Mouse (Mus musculus) spleen, adult 12 weeks (tissue): ENCODE measurements around the gene Ralbp1.

Source experiments
- DNase-seq: peaks from one replicate; pipeline ENCODE4 v3.0.0; 2022; ENCODE audit warnings: low spot score

The Ralbp1 gene

DNA sequence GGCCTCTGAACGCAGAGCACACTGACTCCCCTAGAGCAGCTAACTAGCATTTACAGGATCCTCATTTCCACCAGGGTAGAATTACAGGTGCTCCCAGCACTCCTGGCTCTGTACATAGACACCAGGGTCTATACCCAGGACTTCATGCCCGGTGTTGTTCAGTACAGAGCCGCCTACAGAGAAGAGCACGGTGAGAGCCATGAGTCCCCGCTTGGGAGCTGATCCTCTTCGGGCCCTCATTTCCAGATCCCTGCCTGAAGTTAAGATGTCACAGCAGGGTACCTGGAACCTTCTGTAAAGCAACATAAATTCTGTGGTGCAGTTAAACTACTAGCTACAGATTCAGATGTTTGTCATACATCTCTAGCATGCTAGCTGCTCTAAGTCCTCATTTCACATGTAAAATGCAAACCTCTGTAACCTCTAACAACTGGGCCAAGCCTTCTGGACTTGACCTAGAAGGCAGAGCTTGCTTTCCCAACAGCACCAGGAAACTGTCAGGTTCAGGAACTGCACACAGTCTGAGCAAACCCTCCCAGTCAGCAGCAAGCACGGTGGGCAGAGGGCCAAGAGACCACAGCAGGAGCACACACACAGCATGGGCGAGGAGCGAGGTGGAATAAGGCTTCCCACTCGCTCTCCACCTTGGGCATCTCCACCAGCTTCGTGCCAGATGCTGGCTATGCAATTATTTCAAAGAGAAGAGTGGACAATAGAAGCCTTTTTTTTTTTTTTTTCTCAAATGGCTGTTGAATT is 37.7 kb downstream of the Ralbp1 start:
- DNase-seq, result no peak

DNA sequence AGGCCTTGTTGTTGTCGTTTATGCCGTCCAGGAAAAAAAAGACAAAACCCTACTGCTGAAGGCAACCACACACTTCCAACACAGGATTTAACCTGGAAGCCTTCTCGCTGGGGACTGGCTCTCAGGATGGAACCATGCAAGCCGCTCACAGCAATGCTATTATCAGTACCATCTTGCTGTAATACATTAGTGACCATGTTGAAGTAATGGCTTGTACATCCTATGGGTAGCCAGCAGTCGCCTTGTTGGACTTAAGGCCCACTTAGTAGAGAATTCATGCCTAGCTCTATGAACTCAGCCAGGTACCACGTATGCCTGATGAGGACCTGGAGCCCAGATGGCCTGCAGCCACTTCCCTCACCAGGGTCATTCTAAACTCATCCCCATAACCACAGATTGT is 40.2 kb downstream of the Ralbp1 start:
- no peak for DNase-seq

DNA sequence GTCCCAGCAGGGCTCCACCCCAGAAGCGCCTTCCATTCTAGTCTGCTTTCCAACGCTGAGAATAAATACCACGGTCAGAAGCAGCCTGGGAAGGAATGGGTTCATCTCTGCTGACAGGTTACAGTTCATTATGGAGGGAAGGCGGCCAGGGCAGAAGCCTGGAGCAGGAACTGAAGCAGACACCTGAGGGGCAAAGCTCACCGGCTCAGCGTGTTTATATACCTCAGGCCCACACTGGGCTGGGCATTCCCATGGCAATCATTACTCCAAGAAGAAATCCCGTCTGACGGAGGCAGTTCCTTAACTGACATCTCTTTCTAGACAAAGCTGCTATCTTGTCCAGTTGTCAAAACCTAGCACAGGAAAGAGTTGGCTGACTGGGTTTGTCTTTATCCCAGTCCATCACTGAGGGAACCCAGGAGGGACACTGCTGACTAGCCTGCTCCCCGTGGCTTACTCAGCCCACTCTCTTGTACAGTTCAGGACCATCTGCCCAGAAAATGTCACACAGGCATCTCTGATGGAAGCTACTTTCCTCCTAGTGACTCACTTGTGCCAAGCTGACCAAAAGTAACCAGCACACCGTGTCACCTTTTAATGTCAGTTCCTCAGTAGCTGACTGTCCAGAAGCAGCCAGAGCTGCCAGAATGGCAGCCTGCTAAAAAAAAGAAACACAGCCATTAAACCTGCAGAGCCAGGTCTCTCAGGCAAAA is 42.8 kb downstream of the Ralbp1 start:
- DNase-seq, result no peak

DNA sequence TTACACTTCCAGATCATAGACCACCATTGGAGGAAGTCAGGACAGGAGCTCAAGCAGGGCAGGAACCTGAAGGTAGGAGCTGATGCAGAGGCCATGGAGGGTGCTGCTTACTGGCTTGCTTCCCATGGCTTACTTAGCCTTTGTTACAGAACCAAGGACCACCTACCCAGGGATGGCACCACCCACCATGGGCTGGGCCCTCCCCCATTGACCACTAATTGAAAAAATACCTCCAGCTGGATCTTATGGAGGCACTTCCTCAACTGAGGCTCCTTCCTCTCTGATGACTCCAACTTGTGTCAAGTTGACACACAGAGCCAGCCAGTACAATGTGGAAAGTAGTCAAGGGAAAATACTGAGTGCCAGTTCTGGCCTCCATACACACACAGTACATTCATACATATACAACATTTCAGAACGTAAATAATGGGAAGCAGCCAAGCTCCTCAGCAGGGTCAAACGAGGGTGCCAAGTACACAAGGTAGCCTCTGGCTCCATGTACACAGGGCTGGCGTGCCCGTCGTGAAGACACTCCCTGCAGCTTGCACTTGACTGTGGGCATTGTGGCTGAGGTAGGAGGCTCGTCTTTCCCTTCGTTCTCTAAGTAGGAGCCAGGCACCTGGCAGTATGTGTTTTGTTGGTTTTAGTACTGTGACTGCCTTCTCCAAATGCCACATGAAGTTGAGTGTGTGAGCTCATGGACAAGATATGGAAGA is 45.9 kb downstream of the Ralbp1 start:
- no peak for DNase-seq

DNA sequence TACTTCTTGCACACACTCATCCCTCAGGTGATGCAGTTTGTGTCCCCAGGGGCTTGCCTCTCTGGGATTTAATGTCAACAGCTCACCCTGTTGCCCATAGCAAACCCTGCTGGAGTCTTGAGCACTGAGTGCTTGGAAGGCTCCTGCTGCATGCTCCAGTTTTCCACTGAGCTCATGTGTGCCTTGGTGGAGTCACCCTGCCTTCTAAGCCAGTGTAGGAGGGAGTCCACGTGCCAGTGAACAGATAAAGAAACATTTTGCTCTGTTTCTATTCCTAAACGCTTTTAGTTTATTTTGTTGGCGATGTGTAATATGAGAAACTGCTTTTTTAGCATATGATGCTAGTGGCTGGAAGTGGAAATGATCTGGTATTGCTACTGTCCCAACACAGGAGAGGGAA is 48.9 kb downstream of the Ralbp1 start:
- DNase-seq, result no peak

DNA sequence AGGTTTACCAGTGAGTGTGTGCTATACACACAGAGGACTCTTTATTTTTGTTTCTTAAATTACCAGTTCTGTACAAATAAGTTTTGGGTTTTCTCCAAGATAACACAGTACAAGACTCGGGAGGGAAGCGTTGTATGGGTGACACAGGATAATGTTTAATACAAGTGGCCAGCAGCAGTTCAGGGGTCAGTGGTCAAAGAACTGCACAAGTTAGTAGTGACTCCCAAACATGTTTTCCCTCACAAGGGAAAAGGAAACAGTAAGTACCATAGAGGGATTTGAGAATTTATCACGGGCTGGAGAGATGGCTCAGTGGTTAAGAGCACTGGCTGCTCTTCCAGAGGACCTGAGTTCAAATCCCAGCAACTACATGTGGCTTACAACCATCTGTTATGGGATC is 51.7 kb downstream of the Ralbp1 start:
- DNase-seq, result no peak

DNA sequence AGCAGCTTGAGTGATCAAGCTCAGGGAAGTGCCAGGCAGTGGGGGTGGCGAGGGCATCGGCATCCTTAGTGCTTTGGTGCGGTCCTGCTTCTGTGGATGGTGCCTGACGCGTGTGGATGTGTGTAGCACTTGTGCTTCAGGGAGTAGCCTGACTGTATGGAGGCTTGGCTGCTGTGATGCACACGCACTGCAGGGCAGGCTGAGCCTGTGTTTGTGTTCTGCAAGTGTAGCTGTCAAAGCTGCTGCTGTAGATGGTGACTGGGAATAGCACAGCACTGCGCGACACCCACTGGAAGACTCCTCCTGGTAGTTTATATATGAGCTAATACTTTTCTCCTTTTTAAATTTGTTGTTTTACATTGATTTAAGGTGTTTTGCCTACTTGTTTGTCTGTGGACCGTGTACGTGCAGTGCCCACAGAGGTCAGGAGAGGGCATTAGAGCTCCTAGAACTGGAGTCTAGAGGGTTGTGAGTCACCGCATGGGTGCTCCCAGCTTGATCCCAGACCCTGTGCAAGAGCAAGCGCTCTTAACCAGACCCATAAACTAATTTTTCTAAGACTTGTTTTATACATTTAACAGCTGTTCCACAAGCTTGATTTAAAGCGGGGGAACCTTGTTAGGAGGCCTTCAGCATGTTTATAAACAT is 55.3 kb downstream of the Ralbp1 start:
- no peak for DNase-seq

DNA sequence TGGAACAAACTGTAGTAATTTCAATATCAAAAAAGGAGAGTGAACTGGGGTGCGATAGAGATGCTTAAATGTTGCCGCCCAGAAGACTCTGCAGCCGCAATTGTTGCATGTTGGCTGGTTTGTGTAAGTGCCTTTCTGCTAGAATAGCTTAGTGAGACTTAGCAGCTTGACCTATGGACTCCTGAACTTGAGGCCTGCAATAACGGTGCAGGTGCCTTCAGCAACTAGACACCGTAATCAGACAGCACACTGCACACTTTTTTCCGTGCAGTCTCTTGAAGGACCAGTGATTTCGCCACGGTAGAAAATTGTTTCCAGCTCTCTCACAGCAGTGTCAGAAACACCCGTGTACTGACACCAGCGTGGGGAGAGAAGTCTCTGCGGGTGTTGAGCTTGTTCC is 56.6 kb downstream of the Ralbp1 start:
- no peak for DNase-seq

DNA sequence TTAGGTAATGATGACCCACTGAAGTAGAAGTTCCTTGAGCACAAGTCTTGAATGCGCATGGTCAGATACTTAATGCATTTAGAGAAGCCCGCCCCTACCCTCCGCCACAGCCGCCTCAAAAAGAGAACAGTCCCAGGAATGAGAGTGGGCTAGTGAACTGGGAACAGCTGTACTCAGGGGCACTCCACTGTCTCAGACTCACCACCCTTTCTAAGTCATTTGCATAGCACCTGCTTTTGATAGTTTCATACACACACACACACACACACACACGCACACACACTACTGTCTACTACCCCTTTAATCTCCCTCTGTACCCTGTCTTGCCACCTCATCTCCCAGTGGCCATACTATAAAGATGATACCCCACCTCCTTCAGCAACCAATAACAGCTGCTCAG is 57.7 kb downstream of the Ralbp1 start:
- DNase-seq, result no peak

DNA sequence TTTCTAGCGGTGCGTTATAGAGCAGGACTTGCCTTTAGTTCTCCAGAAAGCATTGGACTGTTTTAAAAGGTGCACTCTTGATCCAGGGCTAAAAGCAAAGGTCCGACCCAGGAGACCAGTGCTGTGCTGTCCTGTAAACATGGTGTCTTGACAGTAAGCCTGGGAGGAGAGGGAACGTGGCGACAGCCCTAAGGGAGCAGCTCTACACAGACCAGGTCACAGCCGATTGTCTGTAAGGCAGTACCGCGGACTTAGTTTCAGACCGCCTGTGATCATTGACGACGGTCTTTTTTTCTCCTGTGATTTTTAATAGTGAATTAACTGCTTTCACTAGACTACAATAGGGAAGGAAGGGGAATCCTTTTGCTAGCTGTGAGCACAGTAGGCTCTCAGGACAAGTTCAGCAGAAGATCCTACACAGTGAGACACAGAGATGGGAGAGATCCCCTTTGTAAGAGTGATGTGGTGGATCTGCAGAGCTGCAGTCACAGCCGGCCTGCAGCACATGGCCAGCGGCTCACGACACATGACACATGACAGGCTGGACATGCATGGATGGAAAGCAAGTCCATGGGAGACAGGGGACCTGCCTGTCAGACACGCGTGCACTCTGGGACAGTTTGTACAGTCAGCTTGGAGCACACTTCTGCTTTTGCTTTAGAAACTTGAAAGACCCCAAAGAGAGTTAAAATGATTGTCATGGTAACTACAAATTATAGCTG is 58.3 kb downstream of the Ralbp1 start:
- DNase-seq, result no peak

DNA sequence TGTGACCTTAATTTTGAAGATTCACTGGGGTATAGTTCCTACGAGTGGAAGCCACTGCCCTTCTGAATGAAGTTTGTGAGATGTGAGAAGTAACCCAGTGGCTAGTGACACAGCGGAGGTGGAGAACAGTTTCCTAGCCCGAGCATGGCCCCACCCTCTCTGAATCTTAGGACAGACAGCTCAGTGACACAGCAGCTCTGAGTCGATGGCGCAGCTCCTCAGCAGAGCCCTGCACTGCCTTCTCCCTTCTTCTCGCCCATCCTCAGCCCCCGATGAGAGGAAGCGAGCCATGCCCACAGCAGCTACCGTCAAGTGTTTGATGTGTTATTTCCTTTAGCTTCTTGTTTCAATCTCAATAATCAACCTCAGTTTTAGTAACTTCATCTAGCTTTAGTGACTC is 59.3 kb downstream of the Ralbp1 start:
- DNase-seq, result no peak

DNA sequence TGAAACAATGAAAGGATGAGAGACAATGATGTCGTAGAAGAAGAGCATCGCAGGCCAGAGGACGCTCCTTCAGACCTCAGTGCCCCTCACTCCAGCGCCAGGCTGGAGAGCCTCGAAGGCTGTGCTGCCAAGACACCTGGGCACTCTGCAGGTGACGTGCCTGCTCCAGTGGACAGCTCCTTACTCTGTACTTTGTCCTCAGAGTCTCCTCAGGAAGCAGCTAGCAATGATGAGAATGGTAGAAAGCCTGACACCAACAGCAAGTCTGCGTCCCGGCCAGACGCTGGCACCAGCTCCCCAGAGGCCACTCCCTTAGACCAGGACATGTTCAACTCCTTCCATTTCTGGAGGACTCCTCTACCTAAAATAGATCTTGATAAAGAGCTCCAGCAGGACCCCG is 61.4 kb downstream of the Ralbp1 start:
- no peak for DNase-seq

DNA sequence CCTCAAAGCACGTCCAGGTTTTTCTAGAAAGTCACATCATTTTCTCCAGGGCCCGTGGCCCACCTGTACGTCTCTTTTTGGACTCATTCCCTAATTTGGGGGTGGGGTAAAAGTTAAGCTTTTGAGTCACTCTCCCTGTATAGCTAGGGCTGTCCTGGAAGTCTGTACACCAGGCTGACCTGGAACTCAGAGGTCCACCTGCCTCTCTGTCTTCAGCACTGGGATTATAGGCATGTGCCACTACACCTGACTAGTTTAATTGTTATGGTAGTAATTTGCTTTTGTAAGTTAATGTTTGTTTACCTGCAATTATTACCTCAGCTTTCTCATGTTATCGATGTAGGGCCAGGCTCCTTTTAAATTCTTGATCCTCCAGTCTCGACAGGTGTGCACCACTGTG is 63.2 kb downstream of the Ralbp1 start:
- DNase-seq, result no peak

DNA sequence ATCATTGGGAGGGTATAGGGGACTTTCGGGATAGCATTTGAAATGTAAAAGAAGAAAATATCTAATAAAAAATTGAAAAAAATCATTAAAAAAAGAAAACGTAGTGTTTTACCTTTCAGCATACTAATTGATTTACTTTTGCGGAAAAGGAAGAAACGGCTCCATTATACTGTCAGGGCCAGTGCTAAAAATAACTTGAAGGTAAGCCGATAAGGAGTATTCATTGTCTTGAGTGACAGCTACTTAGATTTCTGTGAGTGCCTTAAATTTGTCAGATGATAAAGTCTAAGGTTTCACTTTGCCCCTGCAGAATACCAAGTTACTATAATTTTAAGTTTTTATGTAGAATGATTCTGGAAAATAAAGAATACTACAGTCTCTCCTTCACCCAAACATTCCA is 65.4 kb downstream of the Ralbp1 start:
- no peak for DNase-seq

DNA sequence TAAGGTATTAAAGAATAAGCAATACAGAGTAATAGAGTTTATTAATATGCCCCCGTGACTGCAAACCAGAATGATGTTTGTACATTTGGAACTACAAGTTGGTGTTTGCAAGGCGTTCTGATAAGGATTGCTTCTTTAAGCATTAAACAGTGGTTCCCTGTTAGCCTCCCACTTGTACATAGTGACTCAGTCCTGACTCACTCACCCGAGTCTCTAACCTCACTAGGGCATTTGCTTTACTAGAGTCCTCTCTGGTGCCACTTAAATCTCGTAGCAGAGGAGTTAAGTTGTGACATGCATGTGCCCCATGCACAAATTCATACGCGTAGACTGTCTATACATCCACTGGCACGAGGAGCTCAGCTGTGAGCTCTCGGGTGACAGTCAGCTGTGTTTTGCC is 71.8 kb downstream of the Ralbp1 start:
- DNase-seq, result no peak

DNA sequence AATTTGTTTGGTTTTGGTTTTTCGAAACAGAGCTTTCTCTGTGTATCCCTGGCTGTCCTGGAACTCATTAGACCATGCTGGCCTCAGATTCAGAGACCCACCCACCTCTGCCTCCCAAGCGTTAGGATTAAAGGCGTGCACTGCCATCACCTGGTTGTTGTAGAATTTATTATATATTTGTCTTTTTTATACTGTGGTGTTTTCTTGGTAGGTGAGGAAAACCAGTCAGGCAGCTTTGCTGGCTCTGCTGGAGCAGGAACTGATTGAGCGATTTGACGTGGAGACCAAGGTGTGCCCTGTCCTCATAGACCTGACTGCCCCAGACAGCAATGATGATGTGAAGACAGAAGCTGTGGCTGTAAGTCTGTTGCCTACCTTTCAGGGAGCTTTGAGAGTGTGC is 74.6 kb downstream of the Ralbp1 start:
- no peak for DNase-seq

DNA sequence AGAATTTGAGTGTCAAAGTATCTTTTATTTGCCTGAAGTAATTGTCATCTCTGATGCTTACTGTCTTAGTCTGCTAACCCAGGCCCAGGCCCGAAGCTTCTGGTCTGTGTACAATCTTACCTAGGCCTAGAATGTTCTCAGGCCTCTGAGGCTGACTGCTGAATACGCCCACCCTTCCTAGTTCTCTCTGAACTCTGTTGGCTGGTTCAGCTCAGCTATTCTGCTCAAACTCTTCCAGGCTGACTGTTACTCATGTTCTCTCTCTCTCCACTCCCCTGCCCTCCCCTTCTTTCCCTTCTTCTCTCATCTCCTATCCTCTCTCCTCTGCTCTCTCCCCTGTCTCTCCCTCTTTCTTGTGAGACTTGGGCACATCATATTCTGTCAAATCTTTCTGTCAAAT is 79.2 kb downstream of the Ralbp1 start:
- DNase-seq, result no peak

DNA sequence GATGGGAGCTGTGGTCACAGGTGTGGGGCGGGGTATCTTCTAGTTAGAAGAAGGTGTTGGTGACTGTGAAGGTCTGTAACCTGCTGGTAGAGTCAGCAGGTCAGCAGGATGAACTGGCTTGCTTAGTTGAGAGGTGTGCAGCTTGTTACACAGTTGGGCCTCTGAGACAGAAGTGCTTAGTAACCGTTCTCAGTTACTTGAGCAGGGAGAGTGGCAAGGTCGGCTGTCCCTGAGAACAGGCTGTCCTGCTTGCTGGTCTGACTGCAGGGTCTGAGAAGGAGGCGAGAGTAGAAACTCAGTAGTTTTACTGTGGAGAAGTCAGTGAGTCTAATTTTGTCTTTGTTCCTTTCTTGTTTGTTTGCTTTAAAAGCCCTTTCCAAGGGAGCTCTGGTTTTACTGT is 79.6 kb downstream of the Ralbp1 start:
- no peak for DNase-seq

DNA sequence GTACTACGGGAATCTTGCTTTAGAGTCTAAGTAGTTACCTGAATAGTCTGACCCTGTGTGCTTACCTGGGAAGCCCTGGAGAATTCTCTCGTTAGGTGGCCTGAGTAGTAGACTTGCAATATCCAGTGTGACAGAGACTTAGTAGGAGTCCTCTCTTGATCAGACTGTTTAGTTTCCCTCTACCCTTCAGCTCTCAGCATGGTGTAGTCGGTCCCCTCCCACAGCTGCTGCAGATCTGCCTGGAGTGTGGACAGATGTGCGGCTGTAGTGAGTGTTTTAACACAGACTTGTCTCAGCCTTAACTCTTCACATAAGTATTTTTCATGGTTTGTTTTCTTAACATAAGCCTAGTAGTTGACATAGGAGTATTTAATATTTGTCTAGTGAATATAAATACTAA is 83.6 kb downstream of the Ralbp1 start:
- DNase-seq, result no peak

DNA sequence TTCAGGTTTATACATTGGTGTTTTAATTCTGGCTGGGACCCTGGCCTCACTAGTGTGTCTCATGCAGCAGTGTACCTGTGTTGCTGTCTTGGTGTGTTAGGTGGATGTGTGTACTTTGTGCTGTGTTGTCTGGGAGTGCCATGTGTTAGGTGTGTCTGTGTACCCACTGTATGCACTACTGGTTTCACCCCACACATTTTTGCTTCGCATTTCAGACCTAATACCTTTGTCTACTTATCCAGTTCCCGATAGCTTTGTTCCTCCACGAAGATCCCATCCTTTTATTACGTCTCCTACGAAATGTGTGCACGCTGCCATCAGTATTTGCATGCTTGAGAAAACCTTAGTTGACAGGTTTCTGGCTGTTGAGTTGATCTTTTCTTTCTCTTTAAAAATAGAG is 85.1 kb downstream of the Ralbp1 start:
- no peak for DNase-seq

DNA sequence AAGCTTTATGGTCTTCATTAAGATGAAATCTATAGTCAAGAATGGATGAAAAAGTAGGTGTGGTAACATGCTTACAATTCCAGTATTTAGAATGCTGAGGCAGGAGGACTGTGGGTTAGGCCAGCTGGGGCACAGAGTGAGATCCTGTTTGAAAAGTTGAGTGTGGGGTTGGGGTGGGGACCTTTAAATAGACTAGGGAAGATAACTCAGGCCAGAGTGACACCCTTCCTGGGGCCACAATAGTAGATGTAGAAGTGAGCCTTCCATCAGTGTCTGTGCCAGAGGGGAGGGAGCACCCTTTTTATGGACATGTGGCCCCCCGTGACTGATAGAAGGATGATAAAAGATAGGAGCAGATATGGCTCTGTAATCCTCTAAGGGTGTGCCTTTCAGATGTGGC is 86.2 kb downstream of the Ralbp1 start:
- no peak for DNase-seq

DNA sequence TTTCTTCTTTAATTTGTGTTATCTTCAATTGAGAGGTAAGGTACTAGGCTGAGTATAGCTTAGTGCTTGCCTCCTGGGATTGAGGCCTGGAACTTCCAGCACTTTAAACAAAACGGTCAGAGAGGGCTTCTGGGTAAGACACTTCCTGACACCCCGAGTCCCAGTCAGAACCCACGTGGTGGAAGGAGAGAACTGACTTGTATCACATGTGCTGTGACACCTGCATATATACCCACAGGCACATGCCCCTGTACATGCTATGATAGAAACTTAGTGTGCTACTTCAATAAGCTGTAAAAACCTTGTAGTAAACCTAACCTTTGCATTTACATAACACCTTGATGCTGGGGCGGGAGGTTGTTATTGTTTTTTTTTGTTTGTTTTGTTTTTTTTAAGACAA is 87.2 kb downstream of the Ralbp1 start:
- no peak for DNase-seq
